Mouse (Mus musculus) A20 (cell line): ENCODE data around the gene Trim25.
"Not testable (repeated sequence)": the region's sequence is repeated elsewhere in the genome, so short reads cannot be mapped to it uniquely, and the experiment has no call there.

ENCODE experiments used
- DNase-seq: peaks from one replicate; pipeline ENCODE4 v3.0.0-alpha.2; 2011; ENCODE audit warnings: low read depth, low spot score

The Trim25 gene

GRCm38 (mm10) chr11:89024181-89024881 lies 25.2 kb downstream of the Trim25 start:
- DNase-seq: peak; percentile 84

- no peak for DNase-seq
These were observed 26.4 kb downstream of the Trim25 start for GRCm38 (mm10) chr11:89025603-89026002.

GRCm38 (mm10) chr11:89026117-89026516 lies 26.9 kb downstream of the Trim25 start:
- DNase-seq: no peak

GRCm38 (mm10) chr11:89027955-89028361 lies 28.8 kb downstream of the Trim25 start:
- peak; percentile 91 for DNase-seq

GRCm38 (mm10) chr11:89028871-89029405 lies 29.8 kb downstream of the Trim25 start:
- DNase-seq: peak; percentile 70

GRCm38 (mm10) chr11:89030552-89030951 lies 31.4 kb downstream of the Trim25 start:
- no peak for DNase-seq

- DNase-seq: no peak
These were observed 32.0 kb downstream of the Trim25 start for GRCm38 (mm10) chr11:89031189-89031588.

- DNase-seq: no peak
These were observed 35.4 kb downstream of the Trim25 start for GRCm38 (mm10) chr11:89034592-89034991.

- no peak for DNase-seq
These were observed 36.4 kb downstream of the Trim25 start for GRCm38 (mm10) chr11:89035552-89035951.

GRCm38 (mm10) chr11:89038496-89038895 lies 39.3 kb downstream of the Trim25 start:
- no peak for DNase-seq

GRCm38 (mm10) chr11:89039325-89039724 lies 40.1 kb downstream of the Trim25 start:
- peak; percentile 79 for DNase-seq

- DNase-seq: not testable (repeated sequence)
These were observed 41.9 kb downstream of the Trim25 start for GRCm38 (mm10) chr11:89041073-89041472.

GRCm38 (mm10) chr11:89043046-89043445 lies 43.9 kb downstream of the Trim25 start:
- no peak for DNase-seq

GRCm38 (mm10) chr11:89045501-89045900 lies 46.3 kb downstream of the Trim25 start:
- not testable (repeated sequence) for DNase-seq

GRCm38 (mm10) chr11:89046021-89046420 lies 46.8 kb downstream of the Trim25 start:
- DNase-seq: no peak

GRCm38 (mm10) chr11:89051767-89052166 lies 52.6 kb downstream of the Trim25 start:
- no peak for DNase-seq

GRCm38 (mm10) chr11:89055931-89056690 lies 56.9 kb downstream of the Trim25 start:
- DNase-seq: no peak

- peak; percentile 80 for DNase-seq
These were observed 59.5 kb downstream of the Trim25 start for GRCm38 (mm10) chr11:89058515-89059270.

GRCm38 (mm10) chr11:89059919-89060422 lies 60.8 kb downstream of the Trim25 start:
- DNase-seq: peak; percentile 78

- peak; percentile 97 for DNase-seq
These were observed 61.4 kb downstream of the Trim25 start for GRCm38 (mm10) chr11:89060423-89061089.

GRCm38 (mm10) chr11:89061362-89061761 lies 62.2 kb downstream of the Trim25 start:
- no peak for DNase-seq
